Mouse (Mus musculus) left cerebral cortex, adult 2 months (tissue): ENCODE measurements around the gene Grid1. TPM values are rescaled to one million over a fixed set of nuclear protein-coding genes. Genes with fewer than 3 reads are reported as not detected.

ENCODE experiments used
- DNase-seq, 2 experiments: peaks; one replicate each; pipeline ENCODE4 v3.0.0; 2021 to 2022; ENCODE audit warnings: low spot score in 2 of 2, mixed read lengths in 1 of 2; ENCODE audit errors: extremely low spot score in 1 of 2
- H3K27ac ChIP-seq: fragments of 200-600 bp; 2 replicates; pipeline ENCODE4 v1.8.1; 2022
- H3K4me3 ChIP-seq: fragments of 200-600 bp; 2 replicates; pipeline ENCODE4 v1.8.1; 2022
- CTCF ChIP-seq: fragments of 200-600 bp; IDR thresholded peaks from 2 replicates; pipeline ENCODE4 v1.8.1; 2022; ENCODE audit warnings: antibody characterized with exemption, mild to moderate bottlenecking, moderate library complexity
- intact Hi-C: fragments of 180-260 bp; cut with DNase I; formaldehyde crosslinking; loops from one replicate; pipeline ENCODE4 v1.15.1; 2025
- total RNA-seq, 2 experiments: library from RNA; stranded (reverse); gene quantifications; 2 replicates each; pipeline ENCODE4 v1.2.3; 2021

The Grid1 gene
- total RNA-seq, 2 experiments from 2014 or later: 47.7 to 48.6 TPM

GRCm38 (mm10) chr14:35198447-35198846 lies 378.5 kb downstream of the Grid1 start:
- DNase-seq: no peak
- intact Hi-C loops: no loop called here
- no peak overlapping the region for H3K27ac ChIP-seq
- no peak for TF ChIP-seq CTCF
- H3K4me3 ChIP-seq: no peak overlapping the region

GRCm38 (mm10) chr14:35198899-35199298 lies 379.0 kb downstream of the Grid1 start:
- intact Hi-C loops: no loop called here
- H3K27ac ChIP-seq: no peak overlapping the region
- H3K4me3 ChIP-seq: no peak overlapping the region
- no peak for TF ChIP-seq CTCF
- no peak for DNase-seq

- Histone ChIP-seq H3K27ac (no peak overlapping the region), H3K4me3 (no peak overlapping the region)
- intact Hi-C loops: no loop called here
- TF ChIP-seq CTCF: no peak
- DNase-seq: no peak
Measured at GRCm38 (mm10) chr14:35209444-35209843, 389.5 kb downstream of the Grid1 start.

- H3K4me3 ChIP-seq: no peak overlapping the region
- DNase-seq: no peak
- intact Hi-C loops: no loop called here
- no peak for TF ChIP-seq CTCF
- H3K27ac ChIP-seq: no peak overlapping the region
Measured at GRCm38 (mm10) chr14:35219021-35219420, 399.1 kb downstream of the Grid1 start.

GRCm38 (mm10) chr14:35222196-35222595 lies 402.3 kb downstream of the Grid1 start:
- no peak overlapping the region for H3K4me3 ChIP-seq
- no peak overlapping the region for H3K27ac ChIP-seq
- DNase-seq: no peak
- intact Hi-C loops: no loop called here
- TF ChIP-seq CTCF: no peak

GRCm38 (mm10) chr14:35227581-35227980 lies 407.7 kb downstream of the Grid1 start:
- no peak for TF ChIP-seq CTCF
- DNase-seq: no peak
- Histone ChIP-seq H3K4me3 (no peak overlapping the region), H3K27ac (no peak overlapping the region)
- intact Hi-C loops: no loop called here

GRCm38 (mm10) chr14:35231384-35231783 lies 411.5 kb downstream of the Grid1 start:
- intact Hi-C loops: no loop called here
- no peak for DNase-seq

GRCm38 (mm10) chr14:35242882-35243281 lies 423.0 kb downstream of the Grid1 start:
- intact Hi-C loops: no loop called here
- Histone ChIP-seq H3K27ac (no peak overlapping the region), H3K4me3 (no peak overlapping the region)
- no peak for DNase-seq
- no peak for TF ChIP-seq CTCF

More at GRCm38 (mm10) chr14:35231384-35231783, 411.5 kb downstream of the Grid1 start:
- Histone ChIP-seq H3K27ac (no peak overlapping the region), H3K4me3 (no peak overlapping the region)
- no peak for TF ChIP-seq CTCF

GRCm38 (mm10) chr14:35244776-35245548 lies 425.1 kb downstream of the Grid1 start:
- DNase-seq: no peak
- H3K27ac ChIP-seq: no peak overlapping the region
- no peak for TF ChIP-seq CTCF
- H3K4me3 ChIP-seq: no peak overlapping the region
- intact Hi-C loops: no loop called here

GRCm38 (mm10) chr14:35250412-35250811 lies 430.5 kb downstream of the Grid1 start:
- intact Hi-C loops: no loop called here
- TF ChIP-seq CTCF: no peak

GRCm38 (mm10) chr14:35254477-35254876 lies 434.6 kb downstream of the Grid1 start:
- no peak overlapping the region for H3K27ac ChIP-seq
- TF ChIP-seq CTCF: no peak
- no peak for DNase-seq
- no peak overlapping the region for H3K4me3 ChIP-seq
- intact Hi-C loops: no loop called here

More at GRCm38 (mm10) chr14:35250412-35250811, 430.5 kb downstream of the Grid1 start:
- no peak for DNase-seq
- Histone ChIP-seq H3K27ac (no peak overlapping the region), H3K4me3 (no peak overlapping the region)

- no peak overlapping the region for H3K27ac ChIP-seq
- no peak overlapping the region for H3K4me3 ChIP-seq
- intact Hi-C loops: no loop called here
- no peak for DNase-seq
- no peak for TF ChIP-seq CTCF
Measured at GRCm38 (mm10) chr14:35270260-35270659, 450.4 kb downstream of the Grid1 start.

GRCm38 (mm10) chr14:35309201-35309600 lies 489.3 kb downstream of the Grid1 start:
- intact Hi-C loops: no loop called here
- Histone ChIP-seq H3K27ac (no peak overlapping the region), H3K4me3 (no peak overlapping the region)
- DNase-seq: no peak
- no peak for TF ChIP-seq CTCF
